Mouse (Mus musculus) NIH3T3 (cell line): ENCODE measurements at regions not wholly inside any gene's neighbourhood (a gene's known extent, or its start where the extent isn't known, plus 50 kb on each side); places are given as distances from the start of the nearest gene placed in this dataset.

Experiments
- DNase-seq: peaks from one replicate; pipeline ENCODE4 v3.0.0-alpha.2; 2012; ENCODE audit warnings: low read depth

GRCm38 (mm10) chr2:73987441-73988105 is 76.4 kb upstream of the Atp5g3 start:
- DNase-seq = no peak

- no peak for DNase-seq
These were observed 74.8 kb upstream of the Atp5g3 start for GRCm38 (mm10) chr2:73985911-73986250.

DNA sequence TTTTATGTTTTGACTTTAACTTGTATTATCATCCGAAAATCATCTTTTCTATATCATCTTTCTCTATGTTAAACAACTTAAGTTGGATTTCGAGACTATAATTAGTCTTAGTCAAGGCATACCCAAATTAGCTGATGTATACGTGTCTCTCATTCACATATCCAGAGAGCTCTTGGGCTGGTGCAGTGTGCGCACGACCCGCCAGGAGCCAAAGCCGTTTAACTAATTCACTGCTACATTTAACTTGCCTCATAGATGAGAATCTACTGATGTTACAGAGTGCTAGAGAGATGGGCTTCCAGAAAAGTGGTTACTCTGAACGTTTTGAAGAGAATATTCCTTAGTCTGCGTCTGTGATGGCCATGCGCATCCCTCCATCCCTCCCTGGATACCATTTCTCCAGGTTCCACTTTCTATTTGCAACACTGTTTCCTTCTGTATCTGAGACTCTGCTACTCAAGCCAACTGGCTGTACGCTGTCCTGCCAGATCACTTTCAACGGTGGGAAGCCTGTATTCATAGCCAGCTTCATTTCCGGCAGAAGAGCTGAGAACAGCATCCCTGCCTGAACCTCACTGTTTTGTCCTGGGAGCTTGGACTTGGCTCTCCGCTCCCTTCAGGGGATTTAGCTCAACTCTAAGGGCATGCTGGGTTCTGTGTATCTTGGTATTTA is 74.2 kb upstream of the Atp5g3 start:
- no peak for DNase-seq

DNA sequence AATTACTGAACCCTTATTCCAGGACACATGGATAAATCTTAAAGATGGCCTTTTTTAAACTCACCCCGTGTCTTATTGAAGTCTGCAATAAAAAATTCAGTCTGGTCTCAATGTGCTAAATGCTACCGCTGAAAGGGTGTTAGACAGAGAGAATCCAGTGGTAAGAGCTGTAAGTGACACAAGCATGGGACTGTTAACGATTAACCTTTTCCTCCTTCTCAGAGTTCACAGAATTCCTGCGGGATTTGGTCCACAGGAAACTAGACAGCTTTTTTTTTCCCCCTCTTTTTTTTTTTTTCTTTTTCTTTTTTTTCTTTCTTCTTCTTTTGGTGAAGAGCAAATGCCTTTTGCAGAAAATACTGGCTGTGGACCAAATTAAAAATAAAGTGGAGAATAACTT is 72.0 kb upstream of the Atp5g3 start:
- DNase-seq = no peak

DNA sequence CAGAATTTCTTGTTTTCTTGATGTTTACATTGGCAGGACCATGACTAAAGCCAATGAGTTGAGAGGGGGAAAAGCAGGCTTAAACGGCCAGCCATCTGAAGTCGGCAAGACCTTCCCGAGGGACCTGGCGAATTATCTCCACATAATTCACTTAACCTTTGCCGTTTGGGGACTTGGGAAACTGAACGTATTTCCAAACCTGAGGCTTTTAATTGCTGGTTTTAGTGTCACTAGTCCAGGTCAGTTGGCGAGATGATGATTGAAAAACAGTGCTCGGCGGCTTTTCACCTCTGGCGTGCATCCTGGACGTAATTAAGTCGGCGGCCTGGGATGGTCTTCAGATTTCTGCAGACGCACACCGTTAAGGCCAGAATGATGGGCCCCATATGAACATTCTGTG is 66.9 kb upstream of the Atp5g3 start:
- DNase-seq = no peak

DNA sequence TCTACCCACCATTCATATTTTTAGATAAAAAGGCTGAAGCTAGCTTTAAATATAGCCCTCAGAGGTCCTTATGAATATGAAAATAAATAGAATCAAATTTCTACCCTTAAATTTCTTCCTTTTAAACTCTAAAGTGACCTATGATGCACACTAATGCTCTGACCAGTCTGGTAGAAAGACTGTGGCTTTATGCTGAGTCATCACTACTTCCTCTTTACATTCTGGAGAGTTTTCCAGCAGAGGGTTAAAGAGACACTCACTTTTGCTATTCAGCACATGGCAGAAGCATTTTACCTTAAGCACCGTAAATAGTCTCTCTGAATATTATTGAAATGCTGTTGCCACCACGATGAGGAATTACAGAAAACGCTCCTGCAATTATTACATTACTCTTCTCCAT is 62.6 kb upstream of the Atp5g3 start:
- DNase-seq = peak; percentile 11

- DNase-seq = no peak
These were observed 56.5 kb upstream of the Atp5g3 start for GRCm38 (mm10) chr2:73967618-73968017.

- DNase-seq = peak; percentile 70
These were observed 54.5 kb upstream of the Atp5g3 start for GRCm38 (mm10) chr2:73965595-73965994.
